Mouse (Mus musculus) heart, postnatal 25 days (tissue): ENCODE measurements at regions not wholly inside any gene's neighbourhood (a gene's known extent, or its start where the extent isn't known, plus 50 kb on each side); places are given as distances from the start of the nearest gene placed in this dataset.
"Not testable (repeated sequence)": the region's sequence is repeated elsewhere in the genome, so short reads cannot be mapped to it uniquely, and the experiment has no call there.

Experiments
- DNase-seq: peaks from one replicate; pipeline ENCODE4 v3.0.0; 2022; ENCODE audit warnings: low spot score
- intact Hi-C: fragments of 180-260 bp; cut with DNase I; formaldehyde crosslinking; loops from one replicate; pipeline ENCODE4 v1.15.1; 2025

DNA sequence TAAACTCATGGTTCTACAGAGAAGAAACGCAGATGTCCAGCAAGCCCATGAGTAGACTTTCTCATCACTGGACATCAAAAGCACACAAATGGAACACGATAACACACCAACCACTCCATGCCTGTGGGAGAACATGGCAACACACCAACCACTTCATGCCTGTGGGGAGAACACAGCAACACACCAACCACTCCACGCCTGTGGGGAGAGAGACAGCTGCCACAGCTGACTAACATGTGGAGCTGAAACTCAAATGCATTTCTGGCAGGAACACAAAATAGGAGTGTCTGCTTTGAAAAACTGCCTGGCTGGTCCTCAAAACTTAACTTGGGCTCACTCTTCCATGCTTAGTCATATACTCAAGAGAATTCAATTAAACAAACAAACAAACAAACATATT, 88.4 kb upstream of the Prkcq start:
- no peak for DNase-seq
- intact Hi-C loops, result no loop called here

DNA sequence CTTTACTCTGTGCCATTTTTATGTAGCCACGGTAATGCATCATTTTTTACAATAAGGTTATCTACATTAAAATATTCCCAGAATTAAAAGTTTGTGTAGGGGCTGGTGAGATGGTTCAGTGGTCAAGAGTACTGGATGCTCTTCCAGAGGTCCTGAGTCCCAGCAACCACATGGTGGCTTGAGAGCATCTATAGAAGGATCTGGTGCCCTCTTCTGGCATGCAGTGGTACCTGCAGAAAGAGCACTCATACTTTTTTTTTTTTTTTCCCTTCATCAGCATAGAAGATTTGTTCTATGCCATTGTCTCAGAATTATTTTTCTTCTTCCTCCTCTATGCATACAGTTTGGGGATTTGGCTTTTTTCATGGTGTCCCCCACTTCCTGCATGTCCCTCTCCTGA, 84.9 kb upstream of the Prkcq start:
- intact Hi-C loops, result no loop called here

DNA sequence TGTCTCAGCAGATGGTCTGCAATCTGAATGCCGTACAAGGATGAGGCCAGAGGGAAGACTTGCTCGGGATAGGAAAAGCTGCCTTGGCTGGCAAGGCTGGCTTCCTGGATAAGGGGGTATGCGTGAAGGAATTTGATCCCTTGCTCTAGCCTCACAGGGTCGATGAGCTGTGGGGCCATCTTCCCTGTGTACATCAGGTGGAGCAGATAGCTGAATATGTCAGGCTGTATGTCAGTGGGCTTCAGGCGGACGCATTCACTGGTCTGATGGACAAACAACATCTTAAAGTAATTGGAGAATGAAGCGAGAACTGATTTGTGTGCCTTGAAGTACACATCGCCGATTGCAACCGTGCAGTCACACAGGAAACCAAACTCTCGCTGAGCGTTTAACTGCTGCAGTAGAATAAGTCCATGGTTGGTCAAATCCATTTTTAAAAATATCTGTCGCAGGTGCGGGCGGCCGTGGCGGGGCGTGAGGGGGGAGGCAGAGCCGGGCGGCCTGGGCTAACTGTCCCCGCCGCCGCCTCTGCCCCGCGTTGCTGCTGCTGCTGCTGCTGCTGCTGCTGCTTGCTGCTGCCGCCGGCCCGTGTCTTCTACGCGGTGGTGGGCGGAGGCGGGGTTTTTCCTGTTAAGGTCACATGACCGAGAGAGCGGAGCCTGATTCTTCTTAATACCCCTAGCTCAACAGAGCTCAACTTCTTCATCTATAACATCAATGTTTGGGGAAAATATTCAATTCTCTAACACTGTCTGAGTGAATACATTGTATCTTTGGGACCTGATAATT, 71.9 kb upstream of the Prkcq start:
- DNase-seq, intact Hi-C loops: not testable (repeated sequence)

More for the DNA sequence above, 84.9 kb upstream of the Prkcq start:
- no peak for DNase-seq

DNA sequence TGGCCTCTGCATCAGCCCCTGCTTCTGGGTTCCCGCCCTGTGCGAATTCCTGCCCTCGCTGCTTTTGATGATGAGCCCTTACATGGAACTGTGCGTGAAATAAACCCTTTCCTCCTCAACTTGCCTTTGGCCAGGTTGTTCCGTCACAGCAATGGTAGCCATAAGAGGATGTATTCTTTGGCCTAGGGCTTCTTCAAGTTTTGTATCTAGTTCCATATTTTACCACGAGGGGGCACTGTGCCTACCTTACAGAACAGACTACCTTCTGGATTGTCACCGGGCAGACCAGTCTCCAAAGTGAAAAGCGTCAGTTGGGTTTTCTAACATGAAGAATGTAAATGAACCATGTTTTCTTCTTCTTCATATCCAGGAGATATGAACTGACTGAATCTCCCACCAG, 58.7 kb upstream of the Prkcq start:
- no peak for DNase-seq
- intact Hi-C loops, result loop anchor here (1.0 to 10.0 kb wide), 2 partner anchors 141 to 172 kb away; no protein-coding TSS in a partner anchor

DNA sequence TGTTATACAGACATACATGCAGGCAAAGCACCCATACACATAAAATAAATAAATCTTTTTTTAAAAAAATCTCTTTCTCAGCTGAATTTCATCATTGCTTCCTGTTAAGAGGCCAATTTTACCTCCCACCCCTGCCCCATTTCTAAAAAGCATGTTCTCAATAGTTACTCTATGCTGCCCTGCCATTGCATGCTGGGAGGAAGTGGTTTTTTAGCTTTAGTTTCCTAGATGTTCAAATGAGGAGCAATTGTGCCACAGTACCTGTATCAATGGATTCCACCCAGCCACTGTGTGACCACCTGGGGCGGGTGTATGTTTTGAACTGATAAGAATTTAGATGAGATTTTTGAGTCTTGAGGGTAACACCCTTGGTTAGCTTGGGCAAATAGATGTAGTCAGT, 53.3 kb upstream of the Prkcq start:
- intact Hi-C loops, result loop anchor here (10.0 kb wide), 1 partner anchor 166 kb away; no protein-coding TSS in a partner anchor
- DNase-seq, result no peak

DNA sequence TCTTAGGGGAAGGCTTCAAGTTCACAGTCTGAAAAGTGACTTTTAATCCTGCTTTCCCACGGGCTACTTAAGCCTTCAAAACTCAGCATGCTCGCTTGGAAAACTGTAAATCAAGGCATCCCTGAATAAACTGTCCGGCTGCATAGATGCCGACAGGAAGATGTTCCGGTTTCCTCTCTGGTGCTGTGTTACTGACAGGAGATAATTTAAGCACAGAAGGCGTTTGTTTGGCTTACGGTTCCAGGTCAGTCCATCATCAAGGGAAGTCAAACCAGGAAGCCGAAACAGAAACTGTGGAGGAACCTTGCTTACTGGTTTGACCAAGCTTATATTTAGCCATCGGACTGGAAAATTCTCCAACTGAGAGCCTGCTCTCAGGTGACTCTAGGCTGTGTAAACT, 52.6 kb upstream of the Prkcq start:
- intact Hi-C loops, result loop anchor here (10.0 kb wide), 1 partner anchor 166 kb away; no protein-coding TSS in a partner anchor
- no peak for DNase-seq
